In the genomic region with DNA sequence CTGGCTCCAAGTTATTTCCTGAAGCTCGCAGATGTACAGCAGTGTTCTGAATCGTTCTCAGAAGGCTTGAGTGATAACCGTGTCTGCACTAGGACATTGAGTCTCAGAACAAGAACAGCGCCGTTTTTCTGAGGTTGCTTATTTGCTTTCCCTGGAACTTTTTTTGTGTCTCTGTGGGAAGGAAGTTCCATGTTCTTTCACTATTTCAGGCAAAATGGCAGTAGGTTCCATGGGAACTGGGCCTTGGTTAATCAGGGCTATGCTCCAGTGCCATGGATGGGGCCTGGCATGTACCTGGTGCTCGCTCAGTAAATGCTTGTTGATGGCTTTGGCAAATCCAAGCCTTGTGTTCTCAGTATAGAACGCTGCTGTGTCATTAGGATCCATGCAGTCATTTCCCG, we compare ENCODE assay signal across 10 mouse cellular contexts. TPM values are rescaled to one million over a fixed set of nuclear protein-coding genes. Genes with fewer than 3 reads are reported as not detected.
DNase-seq lines count a peak whose midpoint lies in the region; ATAC-seq and TF ChIP-seq lines count a peak whose summit lies in the region.
"Had no signal": no experiment of that assay in that cellular context is flagged by ENCODE, and none has a peak within 500 bp of the region (broad histone marks: within the 10 kb centered on the region; RNA-seq: fewer than 3 reads in every experiment).

No protein-coding gene starts in this region.

- H3K4me3 ChIP-seq in liver, embryonic 12.5 days: no peak overlapping the region
- no peak overlapping the region for H3K4me3 ChIP-seq in liver, postnatal 0 days (ENCODE audit: low read depth, low read length)
- no peak overlapping the region for H3K4me3 ChIP-seq in liver, embryonic 15.5 days (replicated peaks)

- WGBS in liver, embryonic 12.5 days (ENCODE audit: insufficient replicate concordance): 27% methylated on average over 8 of the region's 8 CpGs
- 39% methylated on average over 8 of the region's 8 CpGs for WGBS in liver, postnatal 0 days (ENCODE audit: insufficient replicate concordance)
- WGBS in liver, embryonic 15.5 days (ENCODE audit: insufficient replicate concordance): 26% methylated on average over 8 of the region's 8 CpGs

- peaks cover 3% of the 10 kb centered on the region; the same call in 1 of the 2 replicates for H3K36me3 ChIP-seq in liver, embryonic 12.5 days
- H3K36me3 ChIP-seq in liver, postnatal 0 days (replicated peaks; ENCODE audit: insufficient read depth, low read length): no peaks in the 10 kb centered on the region
- 0 out of 2 replicates have a peak, but pooled peaks cover 4% of the 10 kb centered on the region for H3K36me3 ChIP-seq in liver, embryonic 15.5 days (replicated peaks)
- H3K36me3 ChIP-seq: limb, embryonic 15.5 days had no signal

- H3K9me3 ChIP-seq in liver, embryonic 12.5 days (replicated peaks): no peaks in the 10 kb centered on the region
- no peaks in the 10 kb centered on the region for H3K9me3 ChIP-seq in liver, postnatal 0 days (ENCODE audit: low read length)
- H3K9me3 ChIP-seq in liver, embryonic 15.5 days (replicated peaks): no peaks in the 10 kb centered on the region
- H3K9me3 ChIP-seq: limb, embryonic 15.5 days had no signal

- DNase-seq in embryo, embryonic 10 days (ENCODE audit: low spot score): peak; percentile 24
- no peak for DNase-seq in embryo, embryonic 11 days
- DNase-seq in liver, postnatal 0 days: no peak
- DNase-seq in embryo, embryonic 10.5 days (ENCODE audit: low spot score): peak; percentile 34
- DNase-seq in kidney, postnatal 14 days: no peak
- DNase-seq: right cerebral cortex, postnatal 4 days had no signal

- no peak overlapping the region for H3K9ac ChIP-seq in liver, embryonic 12.5 days
- no peak overlapping the region for H3K9ac ChIP-seq in liver, postnatal 0 days (replicated peaks)
- no peak overlapping the region for H3K9ac ChIP-seq in liver, embryonic 15.5 days
- H3K9ac ChIP-seq: limb, embryonic 15.5 days had no signal

- no peak overlapping the region for H3K27ac ChIP-seq in liver, embryonic 12.5 days
- no peak overlapping the region for H3K27ac ChIP-seq in liver, postnatal 0 days (ENCODE audit: low read depth)
- H3K27ac ChIP-seq in liver, embryonic 15.5 days (replicated peaks): no peak overlapping the region

- H3K27me3 ChIP-seq in liver, embryonic 12.5 days (replicated peaks): peaks cover 18% of the 10 kb centered on the region; the same call in 1 of the 2 replicates
- no peaks in the 10 kb centered on the region for H3K27me3 ChIP-seq in liver, postnatal 0 days (ENCODE audit: insufficient read depth, low read length)
- H3K27me3 ChIP-seq in liver, embryonic 15.5 days: peaks cover 5% of the 10 kb centered on the region; the same call in 1 of the 2 replicates
- H3K27me3 ChIP-seq: limb, embryonic 15.5 days had no signal

- ATAC-seq in liver, embryonic 12.5 days: no peak
- ATAC-seq in liver, postnatal 0 days: no peak
- ATAC-seq in liver, embryonic 15.5 days (ENCODE audit: insufficient read depth): no peak
- no peak for ATAC-seq in erythroid progenitor cell, adult 5-6 weeks (replicated peaks; ENCODE audit: low FRiP score, poor library complexity, severe bottlenecking)

- peaks cover 29% of the 10 kb centered on the region for H3K4me1 ChIP-seq in liver, embryonic 12.5 days
- H3K4me1 ChIP-seq in liver, postnatal 0 days (ENCODE audit: insufficient read depth): peaks cover 16% of the 10 kb centered on the region
- peaks cover 36% of the 10 kb centered on the region for H3K4me1 ChIP-seq in liver, embryonic 15.5 days (replicated peaks)

- TF ChIP-seq EP300 in liver, postnatal 0 days (IDR thresholded peaks at IDR 0.05; ENCODE audit: low read depth): no peak

- TF ChIP-seq CTCF in liver, postnatal 0 days (IDR thresholded peaks at IDR 0.05; ENCODE audit: low read depth): no peak

- peak overlapping the region; percentile 92 for H3K4me2 ChIP-seq in liver, embryonic 12.5 days
- H3K4me2 ChIP-seq in liver, postnatal 0 days (ENCODE audit: low read depth, low read length): no peak overlapping the region; the same call in 1 of the 2 replicates
- peak overlapping the region; percentile 97 for H3K4me2 ChIP-seq in liver, embryonic 15.5 days

RNA-seq across cellular contexts. Expression of a gene that starts 2.0 kb away (rescaled TPM):
- 9.4 and 9.7 TPM in 2 replicates for polyA plus RNA-seq in liver, embryonic 12.5 days (2016; fragmentation: Nextera tagmentation; extraction: Ambion mirVana)
- polyA plus RNA-seq in liver, postnatal 0 days (2015; fragmentation: Nextera tagmentation; extraction: Ambion mirVana): 3.0 and 3.1 TPM in 2 replicates
- 4.6 TPM in 2 replicates for polyA plus RNA-seq in liver, embryonic 15.5 days (2015; fragmentation: Nextera tagmentation; extraction: Ambion mirVana)
- 20.2 and 22.6 TPM in 2 replicates for total RNA-seq in erythroid progenitor cell, adult 5-6 weeks (2015; ENCODE audit: low replicate concordance)
- total RNA-seq in erythroid progenitor cell, adult 5-6 weeks (2017; ENCODE audit: low replicate concordance): 11.0 and 14.4 TPM in 2 replicates

Comparison
In these comparisons a context has a peak if more than half of its experiments do, and no peak if none do; other contexts are left out.
1. DNase-seq: peak in embryo, embryonic 10 days (single experiment) and embryo, embryonic 10.5 days (single experiment); none in embryo, embryonic 11 days (single experiment), liver, postnatal 0 days (single experiment) and kidney, postnatal 14 days (single experiment).